In the genomic region with DNA sequence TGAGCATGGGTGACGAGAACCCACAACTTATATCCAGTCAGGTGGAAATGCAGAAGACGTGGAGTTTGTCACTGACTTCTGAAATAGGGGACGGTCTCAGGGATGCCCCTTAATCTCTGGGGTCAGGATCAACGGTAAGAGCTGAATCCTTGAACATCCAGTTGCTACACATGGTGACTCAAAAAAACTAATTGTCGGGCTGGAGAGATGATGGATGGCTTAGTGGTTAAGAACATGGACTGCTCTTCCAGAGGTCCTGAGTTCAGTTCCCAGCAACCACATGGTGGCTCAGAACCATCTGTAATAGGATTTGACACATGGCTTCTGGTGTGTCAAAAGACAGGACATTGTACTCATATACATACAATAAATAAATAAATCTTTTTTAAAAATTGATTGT, we compare ENCODE assay signal across 27 mouse cellular contexts. TPM values are rescaled to one million over a fixed set of nuclear protein-coding genes. Genes with fewer than 3 reads are reported as not detected.
DNase-seq lines count a peak whose midpoint lies in the region; TF ChIP-seq lines count a peak whose summit lies in the region.
"Had no signal": no experiment of that assay in that cellular context is flagged by ENCODE, and none has a peak within 500 bp of the region (broad histone marks: within the 10 kb centered on the region; RNA-seq: fewer than 3 reads in every experiment).

No protein-coding gene starts in this region.

- no peak overlapping the region for H3K4me2 ChIP-seq in CH12.LX (ENCODE audit: insufficient read depth, low read depth, poor library complexity, severe bottlenecking)

- H3K27me3 ChIP-seq in CH12.LX (replicated peaks), result peaks cover 15% of the 10 kb centered on the region
- peaks cover 10 to 15% of the 10 kb centered on the region in 2 experiments for H3K27me3 ChIP-seq in MEL (ENCODE audit: control insufficient read depth in 1 of 2, insufficient read depth in 2 of 2, low read length in 2 of 2)

- H3K9ac ChIP-seq in CH12.LX (ENCODE audit: insufficient read depth, low read depth), result no peak overlapping the region
- H3K9ac ChIP-seq in MEL (ENCODE audit: control insufficient read depth, low read depth, low read length, poor library complexity, severe bottlenecking), result no peak overlapping the region

- TF ChIP-seq EP300 in CH12.LX (IDR thresholded peaks at IDR 0.05; ENCODE audit: low read length), result no peak
- no peak for TF ChIP-seq EP300 in MEL (IDR thresholded peaks at IDR 0.05; ENCODE audit: low read depth in 1 of 2, low read length in 2 of 2)

- no peaks in the 10 kb centered on the region for H3K9me3 ChIP-seq in CH12.LX (replicated peaks; ENCODE audit: low read length)
- no peaks in the 10 kb centered on the region for H3K9me3 ChIP-seq in MEL (replicated peaks; ENCODE audit: insufficient read depth, low read length)
- H3K9me3 ChIP-seq: G1E had no signal

- dilution Hi-C loops in CH12.LX (cut with MboI; ENCODE audit: extremely low pct_ligation_motif_present, extremely low pct_unique_long_range_greater_than_20kb, low sequenced_read_pairs), result no loop called here

- H3K27ac ChIP-seq in CH12.LX (ENCODE audit: insufficient read depth, low read depth) (no peak overlapping the region), MEL (ENCODE audit: control insufficient read depth, low read depth, low read length) (no peak overlapping the region)

- TF ChIP-seq CTCF in CH12.LX (conservative IDR thresholded peaks at IDR 0.05 in 1 of 2, IDR thresholded peaks at IDR 0.05 in 1 of 2; ENCODE audit: low read depth in 2 of 2, low read length in 2 of 2) (no peak), MEL (IDR thresholded peaks at IDR 0.05 in 2 of 3, conservative IDR thresholded peaks at IDR 0.05 in 1 of 3; ENCODE audit: control insufficient read depth in 1 of 3, insufficient read depth in 1 of 3, low read depth in 2 of 3, low read length in 3 of 3, poor library complexity in 1 of 3, severe bottlenecking in 1 of 3) (no peak)

- in situ Hi-C loops in CH12.LX (cut with MboI; ENCODE audit: low pct_ligation_motif_present, low pct_unique_long_range_greater_than_20kb, low sequenced_read_pairs), result loop anchor here (25.0 kb wide), 3 partner anchors 219 to 1044 kb away; no protein-coding TSS in a partner anchor

- TF ChIP-seq POLR2A in CH12.LX (IDR thresholded peaks at IDR 0.05; ENCODE audit: low read depth, low read length), result no peak
- no peak for TF ChIP-seq POLR2A in MEL (IDR thresholded peaks at IDR 0.05; ENCODE audit: control insufficient read depth in 1 of 2, insufficient read depth in 1 of 2, low read depth in 1 of 2, low read length in 2 of 2, poor library complexity in 1 of 2)

- intact Hi-C loops in heart, postnatal 14 days (cut with DNase I), result loop anchor here (5.0 kb wide), 2 partner anchors 791 to 859 kb away; partner anchors contain the start of gene Zfp184

- no peak overlapping the region for H3K4me3 ChIP-seq in CH12.LX (replicated peaks in 1 of 3; ENCODE audit: low read depth in 2 of 3, low read length in 2 of 3, poor library complexity in 1 of 3)
- no peak overlapping the region for H3K4me3 ChIP-seq in MEL (ENCODE audit: control insufficient read depth in 1 of 2, insufficient read depth in 1 of 2, low read depth in 2 of 2, low read length in 2 of 2)

- H3K36me3 ChIP-seq in CH12.LX (replicated peaks in 1 of 2; ENCODE audit: control insufficient read depth in 1 of 2, insufficient read depth in 1 of 2, low read length in 1 of 2), result no peaks in the 10 kb centered on the region
- no peaks in the 10 kb centered on the region for H3K36me3 ChIP-seq in MEL (ENCODE audit: control insufficient read depth in 1 of 2, insufficient read depth in 2 of 2, low read length in 2 of 2)
- H3K36me3 ChIP-seq: G1E had no signal

- H3K4me1 ChIP-seq in CH12.LX (ENCODE audit: control insufficient read depth in 1 of 2, insufficient read depth in 2 of 2) (no peaks in the 10 kb centered on the region; a peak in 1 of 4 replicates), MEL (ENCODE audit: control insufficient read depth in 1 of 2, insufficient read depth in 2 of 2, low read length in 2 of 2) (peaks cover 0 to 4% of the 10 kb centered on the region in 2 experiments; a peak in 1 of 4 replicates)

- TF ChIP-seq RAD21 in CH12.LX (IDR thresholded peaks at IDR 0.05; ENCODE audit: low read depth, low read length) (no peak), MEL (IDR thresholded peaks at IDR 0.05; ENCODE audit: low read depth, low read length) (no peak)

- DNase-seq in heart, adult 11 months, result peak; percentile 65
- no peak for DNase-seq in heart, postnatal 14 days
- DNase-seq in CH12.LX (ENCODE audit: extremely low read depth), result no peak
- DNase-seq in MEL (ENCODE audit: low read depth, low spot score), result no peak
- DNase-seq in thymus, postnatal 0 days (ENCODE audit: low spot score), result no peak
- DNase-seq in kidney, adult 9 months, result no peak
- DNase-seq: adrenal gland, adult 2 months; adrenal gland, adult 8-10 months; adrenal gland, postnatal 10 days; adrenal gland, postnatal 14 days; adrenal gland, postnatal 25 days; adrenal gland, postnatal 36 days; B cell, adult 2 months; cerebellum, adult 11 months; cerebellum, adult 11-12 months; cerebellum, adult 18-20 months; cerebellum, adult 2 months; cerebellum, adult 8-10 months had no signal

- H3K79me2 ChIP-seq in CH12.LX (replicated peaks; ENCODE audit: control insufficient read depth, extremely low read depth, insufficient read depth, poor library complexity, severe bottlenecking) (no peaks in the 10 kb centered on the region), MEL (ENCODE audit: control insufficient read depth, insufficient read depth, low read length, poor library complexity) (no peaks in the 10 kb centered on the region)

TF ChIP-seq in CH12.LX, 34 proteins besides CTCF, POLR2A, EP300 and RAD21:
- TF ChIP-seq POLR2AphosphoS2 (IDR thresholded peaks at IDR 0.05; ENCODE audit: low read depth, low read length), result no peak
- no peak for TF ChIP-seq CHD2 (IDR thresholded peaks at IDR 0.05; ENCODE audit: low read length)
- TF ChIP-seq TBP (conservative IDR thresholded peaks at IDR 0.05; ENCODE audit: low read depth, low read length), result peak; percentile 95

TF ChIP-seq in MEL, 35 proteins besides CTCF, POLR2A, EP300 and RAD21:
- TF ChIP-seq GABPA (IDR thresholded peaks at IDR 0.05; ENCODE audit: low read depth, low read length) (no peak), ETS1 (IDR thresholded peaks at IDR 0.05; ENCODE audit: low read depth, low read length) (no peak), CHD2 (IDR thresholded peaks at IDR 0.05; ENCODE audit: low read length) (no peak), USF1 (IDR thresholded peaks at IDR 0.05; ENCODE audit: low read depth, low read length) (no peak), POLR2AphosphoS2 (IDR thresholded peaks at IDR 0.05; ENCODE audit: low read length) (no peak), TBP (IDR thresholded peaks at IDR 0.05; ENCODE audit: low read depth, low read length) (peak; percentile 96), TCF12 (IDR thresholded peaks at IDR 0.05; ENCODE audit: low read depth, low read length) (no peak)

RNA-seq across cellular contexts. Expression of gene Olfr1368, which starts 10.2 kb away (rescaled TPM):
- not detected for total RNA-seq in heart, postnatal 14 days (2021)
- total RNA-seq in CH12.LX (2012; rRNA removed) (not detected in 2 replicates), CH12.LX (2014; rRNA removed) (not detected in 2 replicates), MEL (2012; rRNA removed) (not detected in 2 replicates)
- polyA plus RNA-seq in CH12.LX (2012; ENCODE audit: insufficient read length, low read depth) (not detected in 2 replicates), MEL (2012; ENCODE audit: insufficient read depth in 1 of 2, insufficient read length in 2 of 2, low read depth in 1 of 2, low replicate concordance in 2 of 2, missing spikeins in 1 of 2) (not detected)
- not detected in 2 replicates for polyA plus RNA-seq in thymus, postnatal 0 days (2015; fragmentation: Nextera tagmentation; extraction: Ambion mirVana)
- total RNA-seq: adrenal gland, adult 18-20 months; adrenal gland, adult 2 months; adrenal gland, adult 8-10 months; adrenal gland, postnatal 10 days; adrenal gland, postnatal 14 days; adrenal gland, postnatal 25 days; adrenal gland, postnatal 36 days; adrenal gland, postnatal 4 days; ES-E14 had no signal
- polyA plus RNA-seq: activated CD4-positive, CD25-positive, alpha-beta regulatory T cell, adult 4 months; adrenal gland, adult 2 months; brain, embryonic 14.5 days; C2C12; CD4-positive, CD25-positive, alpha-beta regulatory T cell, adult 4 months; cerebellum, adult 2 months; G1E; Patski had no signal

RNA-seq across cellular contexts. Expression of gene Trim27, which starts 23.4 kb away (rescaled TPM):
- total RNA-seq in heart, postnatal 14 days (2021), result 10 to 100 TPM; 22.3 to 22.7 TPM
- total RNA-seq in CH12.LX (2012; rRNA removed) (146 and 176 TPM in 2 replicates), CH12.LX (2014; rRNA removed) (134 and 141 TPM in 2 replicates), MEL (2012; rRNA removed) (257 and 258 TPM in 2 replicates)
- polyA plus RNA-seq in CH12.LX (2012; ENCODE audit: insufficient read length, low read depth) (185 and 198 TPM in 2 replicates), MEL (2012; ENCODE audit: insufficient read depth in 1 of 2, insufficient read length in 2 of 2, low read depth in 1 of 2, low replicate concordance in 2 of 2, missing spikeins in 1 of 2) (100 to 1,000 TPM; 311 to 339 TPM)
- 160 and 174 TPM in 2 replicates for polyA plus RNA-seq in thymus, postnatal 0 days (2015; fragmentation: Nextera tagmentation; extraction: Ambion mirVana)

RNA-seq across cellular contexts. Expression of gene Olfr263, which starts 26.4 kb away (rescaled TPM):
- not detected for total RNA-seq in heart, postnatal 14 days (2021)
- total RNA-seq in CH12.LX (2012; rRNA removed), result not detected in 2 replicates
- total RNA-seq in CH12.LX (2014; rRNA removed), result not detected in 2 replicates
- polyA plus RNA-seq in CH12.LX (2012; ENCODE audit: insufficient read length, low read depth), result not detected in 2 replicates
- total RNA-seq in MEL (2012; rRNA removed), result not detected in 2 replicates
- polyA plus RNA-seq in MEL (2012; ENCODE audit: insufficient read depth in 1 of 2, insufficient read length in 2 of 2, low read depth in 1 of 2, low replicate concordance in 2 of 2, missing spikeins in 1 of 2), result not detected
- not detected in 2 replicates for polyA plus RNA-seq in thymus, postnatal 0 days (2015; fragmentation: Nextera tagmentation; extraction: Ambion mirVana)
- total RNA-seq: adrenal gland, adult 18-20 months; adrenal gland, adult 2 months; adrenal gland, adult 8-10 months; adrenal gland, postnatal 10 days; adrenal gland, postnatal 14 days; adrenal gland, postnatal 25 days; adrenal gland, postnatal 36 days; adrenal gland, postnatal 4 days; ES-E14 had no signal
- polyA plus RNA-seq: activated CD4-positive, CD25-positive, alpha-beta regulatory T cell, adult 4 months; adrenal gland, adult 2 months; brain, embryonic 14.5 days; C2C12; CD4-positive, CD25-positive, alpha-beta regulatory T cell, adult 4 months; cerebellum, adult 2 months; G1E; Patski had no signal

RNA-seq across cellular contexts. Expression of gene Olfr1369-ps1, which starts 44.6 kb away (rescaled TPM):
- not detected for total RNA-seq in heart, postnatal 14 days (2021)
- total RNA-seq in CH12.LX (2012; rRNA removed) (not detected in 2 replicates), CH12.LX (2014; rRNA removed) (not detected in 2 replicates), MEL (2012; rRNA removed) (not detected in 2 replicates)
- polyA plus RNA-seq in CH12.LX (2012; ENCODE audit: insufficient read length, low read depth) (0.13 and 0.18 TPM in 2 replicates), MEL (2012; ENCODE audit: insufficient read depth in 1 of 2, insufficient read length in 2 of 2, low read depth in 1 of 2, low replicate concordance in 2 of 2, missing spikeins in 1 of 2) (under 1 TPM in 1 of 2 experiments, not detected in 1; 0.74 TPM)
- 0.14 and 0.18 TPM in 2 replicates for polyA plus RNA-seq in thymus, postnatal 0 days (2015; fragmentation: Nextera tagmentation; extraction: Ambion mirVana)
- total RNA-seq: adrenal gland, adult 18-20 months; adrenal gland, adult 2 months; adrenal gland, adult 8-10 months; adrenal gland, postnatal 10 days; adrenal gland, postnatal 14 days; adrenal gland, postnatal 25 days; adrenal gland, postnatal 36 days; adrenal gland, postnatal 4 days had no signal
- polyA plus RNA-seq: adrenal gland, adult 2 months; brain, embryonic 14.5 days; C2C12; cerebellum, adult 2 months; G1E had no signal

Comparison
In these comparisons a context has a peak if more than half of its experiments do, and no peak if none do; other contexts are left out.
1. RNA of gene Trim27, which starts 23.4 kb away (total RNA-seq): 257 to 258 TPM in MEL and 134 to 176 TPM in CH12.LX; 22.3 to 22.7 TPM in heart, postnatal 14 days; every median in the first group is over 4 times any median in the second.